Mouse (Mus musculus) testis, adult 2 months (tissue): ENCODE data around the gene Cpsf6.

Source experiments
- CTCF ChIP-seq: fragments of 200-500 bp; IDR thresholded peaks from 2 replicates; pipeline ENCODE4 v1.5.1; 2012; ENCODE audit warnings: low read depth, mild to moderate bottlenecking, inconsistent platforms, low read length, moderate library complexity; ENCODE audit not compliant: control insufficient read depth, insufficient read depth, insufficient replicate concordance
- POLR2A ChIP-seq: fragments of 200-500 bp; IDR thresholded peaks from 2 replicates; pipeline ENCODE4 v1.6.1; 2012; ENCODE audit warnings: low read depth, mild to moderate bottlenecking, inconsistent platforms, low read length, moderate library complexity; ENCODE audit not compliant: control insufficient read depth

GRCm38 (mm10) chr10:117343000-117343399, 36.8 kb downstream of the Cpsf6 start:
- TF ChIP-seq CTCF (no peak), POLR2A (no peak)
